Mouse (Mus musculus) 416B (cell line): ENCODE data around the gene Ap1b1.
A peak's percentile ranks its signal among the peaks of the same experiment; 100 is the strongest.

Experiments
- DNase-seq: peaks from one replicate; pipeline ENCODE4 v3.0.0; 2011; ENCODE audit warnings: low read depth

Gene Ap1b1

GRCm38 (mm10) chr11:4986695-4987486 is at the start of gene Ap1b1:
Gene Ap1b1 (plus strand): TSS chr11:4986824.
- DNase-seq, result peak; percentile 90

- DNase-seq, result no peak
These were observed 40.1 kb upstream of the Ap1b1 start for GRCm38 (mm10) chr11:4946530-4946929.

GRCm38 (mm10) chr11:4946947-4947812 is 39.4 kb upstream of the Ap1b1 start:
- no peak for DNase-seq

DNA sequence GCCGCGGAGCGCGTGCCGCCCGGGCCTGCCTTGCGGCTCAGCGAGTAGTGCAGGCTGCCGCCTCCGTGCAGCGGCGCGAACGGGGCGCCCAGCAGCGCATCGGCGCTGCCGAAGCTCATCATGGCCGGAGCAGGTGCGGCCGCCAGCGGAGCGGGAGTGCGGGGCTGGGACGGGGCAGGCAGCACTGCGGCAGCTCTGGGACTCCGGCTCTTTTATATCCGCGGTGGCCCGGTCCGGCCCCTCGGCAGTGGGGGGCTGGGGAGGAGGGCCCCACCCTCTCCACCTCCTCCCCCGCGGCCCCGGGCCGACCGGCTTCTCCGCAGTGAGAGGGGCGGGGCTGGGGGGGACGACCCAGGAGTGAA is 38.8 kb upstream of the Ap1b1 start, which contains the start of gene Nefh:
Nefh (minus strand) TSS at position 252 of the 362 bp plus-strand sequence.
- no peak for DNase-seq

DNA sequence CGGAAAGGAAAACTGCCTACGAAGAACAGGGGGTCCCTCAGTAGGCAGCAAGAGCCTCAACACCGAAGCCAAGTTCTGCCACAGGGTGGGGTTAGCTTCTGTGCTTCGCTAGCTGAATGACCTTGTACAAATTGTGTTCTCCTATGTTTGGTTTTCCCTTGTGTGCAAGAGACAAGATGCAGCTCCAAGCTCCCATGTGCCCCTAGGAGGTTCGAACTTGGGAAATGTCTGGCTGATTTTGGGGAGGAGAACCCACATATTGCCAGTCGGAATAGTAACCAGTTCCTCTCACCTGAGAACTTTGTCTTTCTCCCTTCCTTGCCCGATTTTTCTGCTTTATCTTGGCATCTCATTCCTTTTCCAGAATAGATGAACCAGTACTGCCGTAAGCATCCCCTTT is 37.8 kb upstream of the Ap1b1 start:
- no peak for DNase-seq

- no peak for DNase-seq
These were observed 37.2 kb upstream of the Ap1b1 start for GRCm38 (mm10) chr11:4949256-4950044.

DNA sequence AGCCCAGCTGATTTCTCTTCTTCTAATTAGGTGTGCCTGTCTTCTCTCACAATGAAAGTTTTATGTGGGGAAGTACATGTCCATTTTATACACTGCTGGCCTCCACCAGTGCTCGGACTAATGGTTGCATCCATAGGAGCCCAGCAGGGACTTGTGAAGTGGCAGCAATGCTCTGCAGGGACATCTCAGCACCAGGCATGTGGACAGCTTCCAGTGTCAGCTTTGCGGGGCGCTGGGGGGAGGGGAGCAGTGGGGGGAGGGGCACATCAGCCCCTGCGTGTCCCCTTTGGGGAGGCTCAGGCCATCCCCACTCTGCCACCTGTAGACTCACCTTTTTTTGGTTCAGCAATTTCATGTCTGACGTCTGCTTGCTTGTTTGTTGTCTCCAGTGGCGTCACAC is 33.2 kb upstream of the Ap1b1 start:
- no peak for DNase-seq

GRCm38 (mm10) chr11:4953918-4954317 is 32.7 kb upstream of the Ap1b1 start:
- DNase-seq, result no peak

DNA sequence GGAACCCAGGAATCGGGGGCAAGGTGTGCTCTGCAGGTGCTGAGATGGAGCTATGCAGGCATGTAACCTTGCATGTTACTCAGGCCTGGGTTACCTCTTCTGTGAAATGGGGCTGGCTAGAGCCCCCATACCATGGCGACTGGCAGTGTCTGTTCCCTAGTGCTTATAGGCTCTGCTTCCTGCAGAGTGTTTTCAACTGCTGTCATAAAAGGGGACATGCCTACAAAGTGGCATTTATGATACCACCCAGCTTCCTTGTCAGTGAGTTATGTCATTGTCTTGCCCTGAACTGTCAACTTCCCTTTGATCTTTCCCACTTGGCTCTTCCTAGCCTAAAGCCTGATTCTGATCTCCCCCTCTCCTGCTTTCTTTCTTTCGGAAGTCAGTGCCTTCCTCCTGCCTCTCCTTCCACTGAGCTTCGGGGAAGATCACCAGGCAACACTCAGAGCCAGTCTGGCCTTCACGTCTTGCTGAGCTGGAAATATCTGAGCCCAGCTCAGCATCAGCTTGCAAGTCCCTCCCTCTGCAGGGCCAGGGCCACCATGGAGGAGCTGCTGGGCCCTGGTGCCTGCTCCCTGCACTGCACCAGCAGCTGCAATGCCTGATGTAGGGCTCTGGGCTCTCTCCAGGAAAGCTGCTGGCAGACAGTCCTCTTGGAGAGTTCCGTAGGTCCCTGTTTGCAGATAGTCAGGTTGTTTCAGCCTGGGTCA is 23.4 kb upstream of the Ap1b1 start:
- DNase-seq, result no peak

- DNase-seq, result no peak
These were observed 20.3 kb upstream of the Ap1b1 start for GRCm38 (mm10) chr11:4966325-4966724.

- DNase-seq, result peak; percentile 45
These were observed 19.7 kb upstream of the Ap1b1 start for GRCm38 (mm10) chr11:4966888-4967287.

GRCm38 (mm10) chr11:4967549-4967948 is 19.1 kb upstream of the Ap1b1 start:
- DNase-seq, result peak; percentile 76

DNA sequence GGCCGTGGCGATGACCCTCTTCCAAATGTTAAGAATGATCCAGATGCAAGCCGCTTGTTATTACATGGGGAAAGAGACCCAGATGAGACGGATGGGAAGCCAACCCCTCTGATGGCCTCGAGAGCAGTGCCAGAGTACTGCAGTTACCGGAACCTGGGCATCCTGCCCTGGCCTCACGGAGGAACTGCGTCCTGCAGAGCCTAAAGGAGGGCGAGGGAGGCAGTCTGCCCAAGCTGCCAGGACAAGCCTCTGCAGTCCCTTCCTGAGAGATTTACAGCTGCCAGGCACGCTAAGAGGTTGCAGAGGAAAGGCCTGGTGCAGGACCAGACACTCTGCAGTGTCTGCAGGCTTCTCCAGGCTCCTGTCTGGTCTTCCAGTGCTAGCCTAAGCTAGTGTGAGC is 18.2 kb upstream of the Ap1b1 start:
- peak; percentile 32 for DNase-seq

GRCm38 (mm10) chr11:4972967-4973870 is 13.4 kb upstream of the Ap1b1 start:
- DNase-seq, result peak; percentile 93

DNA sequence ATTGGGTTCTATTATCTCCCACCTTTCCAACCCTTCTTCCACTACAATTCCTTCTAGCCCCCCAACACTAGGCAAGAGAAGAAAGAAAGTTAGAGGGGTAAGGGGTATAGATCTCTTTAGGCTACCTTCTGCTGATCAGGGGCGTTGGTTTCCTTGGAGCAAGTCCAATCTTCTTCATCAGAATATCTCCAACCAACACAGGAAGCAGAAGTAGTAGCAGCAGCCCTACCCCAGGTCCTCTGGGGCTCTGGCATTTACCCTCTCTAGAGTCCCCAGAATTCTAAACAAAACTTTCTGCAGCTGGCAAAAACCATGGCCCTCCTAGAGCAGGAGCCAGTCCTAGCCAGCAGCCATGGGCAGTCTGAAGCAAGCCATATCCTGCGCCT is 12.8 kb upstream of the Ap1b1 start:
- DNase-seq, result peak; percentile 42

- DNase-seq, result peak; percentile 74
These were observed 12.1 kb upstream of the Ap1b1 start for GRCm38 (mm10) chr11:4974376-4975122.

- peak; percentile 89 for DNase-seq
These were observed 11.0 kb upstream of the Ap1b1 start for GRCm38 (mm10) chr11:4975623-4976022.

DNA sequence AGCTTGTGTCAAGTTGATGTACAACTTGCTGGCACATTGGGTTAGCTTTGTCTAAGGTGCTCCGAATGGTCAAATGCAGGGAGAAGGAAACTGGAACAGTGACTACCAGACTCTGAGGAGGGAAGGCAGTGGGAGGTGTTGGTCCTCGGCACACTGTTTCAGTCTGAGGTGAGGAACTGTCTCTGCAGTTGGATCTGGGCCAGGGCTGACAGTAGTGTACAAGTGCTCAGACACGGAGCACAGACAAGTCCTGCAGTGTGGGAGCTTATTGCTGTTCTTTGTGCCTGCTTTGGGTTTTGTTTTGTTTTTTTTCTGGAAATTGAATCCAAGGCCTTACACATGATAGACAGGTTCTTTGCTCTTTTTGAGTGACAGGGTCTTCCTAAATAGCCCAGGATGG is 3.6 kb upstream of the Ap1b1 start:
- no peak for DNase-seq

- no peak for DNase-seq
These were observed 3.1 kb upstream of the Ap1b1 start for GRCm38 (mm10) chr11:4983538-4983937.

DNA sequence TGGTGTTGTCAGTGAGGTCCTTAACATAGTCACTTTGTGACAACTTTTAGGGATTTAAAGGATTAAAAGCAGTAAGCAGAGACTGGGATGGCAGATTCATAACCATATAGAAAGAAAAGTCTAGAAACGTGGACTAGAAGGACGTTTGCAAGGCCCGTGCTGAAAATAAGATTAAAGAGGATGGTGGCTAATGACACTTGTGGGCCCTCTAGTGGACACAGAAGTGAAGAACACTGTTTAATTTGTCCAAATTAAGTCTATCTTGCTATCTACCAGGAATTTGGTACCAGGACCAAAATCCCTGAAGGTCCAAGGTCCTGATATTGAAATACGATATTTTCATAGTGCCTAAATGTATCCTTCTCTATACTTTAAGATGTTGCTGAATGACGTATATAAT is 2.4 kb upstream of the Ap1b1 start:
- peak; percentile 79 for DNase-seq
